Mouse (Mus musculus) Patski (cell line): ENCODE measurements around the gene Zfp874b. TPM values are rescaled to one million over a fixed set of nuclear protein-coding genes. Genes with fewer than 3 reads are reported as not detected.
"Not testable (repeated sequence)": the region's sequence is repeated elsewhere in the genome, so short reads cannot be mapped to it uniquely, and the experiment has no call there.

ENCODE experiments used
- ATAC-seq: fragments of 100-300 bp; one replicate; pipeline ENCODE4 v1.8.0; 2021
- CTCF ChIA-PET: fragments of 350-600 bp; sonication (Branson Sonifier 250); formaldehyde crosslinking; loops from one replicate; lab custom pipeline; 2022; ENCODE audit warnings: inconsistent platforms; lab: Charles Lee
- POLR2A ChIA-PET: fragments of 350-600 bp; sonication (Branson Sonifier 250); formaldehyde crosslinking; loops from one replicate; lab custom pipeline; 2022; ENCODE audit warnings: antibody characterized with exemption, inconsistent platforms; lab: Charles Lee
- DNase-seq: peaks from one replicate; pipeline ENCODE4 v3.0.0-alpha.2; 2011; ENCODE audit warnings: low read depth, low spot score
- H3K27me3 ChIP-seq: fragments of 371-371 bp; one replicate; pipeline ENCODE4 v1.5.1; 2021
- CTCF ChIP-seq: fragments of 100-300 bp; IDR thresholded peaks from one replicate; pipeline ENCODE4 v1.5.1; 2021
- in situ Hi-C: fragments of 300-500 bp; cut with MboI; formaldehyde crosslinking; loops from 3 replicates; pipeline ENCODE4 v1.11.1; 2018; ENCODE audit warnings: low pct_unique_long_range_greater_than_20kb, mixed read lengths
- polyA plus RNA-seq: library from polyadenylated mRNA; unstranded; gene quantifications from one replicate; pipeline ENCODE4 v1.2.3, GENCODE M21; 2021

The Zfp874b gene
- polyA plus RNA-seq, 1 experiment from 2014 or later = 11.3 TPM

- peak; percentile 40 for ATAC-seq
- no peaks in the 10 kb centered on the region for H3K27me3 ChIP-seq
- in situ Hi-C loops = no loop called here
- ChIA-PET POLR2A (interaction anchor here (1.8 kb wide), 1 partner anchor 31 kb away, joined by 11 read pairs; the partner anchor contains the start of gene Zfp874b), CTCF (interaction anchor here (2.3 kb wide), 1 partner anchor 31 kb away, joined by 10 read pairs; no protein-coding TSS in a partner anchor)
- DNase-seq = no peak
- TF ChIP-seq CTCF = no peak
Observed at GRCm38 (mm10) chr13:67452021-67452309, 32.1 kb downstream of the Zfp874b start.

GRCm38 (mm10) chr13:67451172-67452020 is 32.7 kb downstream of the Zfp874b start, which contains the start of gene Zfp874a:
TSS of gene Zfp874a (minus strand) at chr13:67451624.
- POLR2A ChIA-PET = interaction anchor here (1.8 kb wide), 1 partner anchor 32 kb away, joined by 11 read pairs; the partner anchor contains the start of gene Zfp874b
- TF ChIP-seq CTCF = no peak
- ATAC-seq = peak; percentile 97
- CTCF ChIA-PET = interaction anchor here (2.3 kb wide), 1 partner anchor 32 kb away, joined by 10 read pairs; no protein-coding TSS in a partner anchor
- no peaks in the 10 kb centered on the region for H3K27me3 ChIP-seq
- peak; percentile 49 for DNase-seq
- in situ Hi-C loops = no loop called here

GRCm38 (mm10) chr13:67437095-67437494 is 47.0 kb downstream of the Zfp874b start:
- DNase-seq, in situ Hi-C loops, ATAC-seq, POLR2A ChIA-PET, CTCF ChIA-PET, H3K27me3 ChIP-seq: not testable (repeated sequence)

- TF ChIP-seq CTCF = no peak
- ChIA-PET POLR2A (no interaction called here), CTCF (no interaction called here)
Observed at GRCm38 (mm10) chr13:67428116-67428515, 55.9 kb downstream of the Zfp874b start.

GRCm38 (mm10) chr13:67425699-67426098 is 58.4 kb downstream of the Zfp874b start:
- CTCF ChIA-PET, DNase-seq, POLR2A ChIA-PET, in situ Hi-C loops, ATAC-seq: not testable (repeated sequence)
- peaks cover 20% of the 10 kb centered on the region for H3K27me3 ChIP-seq

More at GRCm38 (mm10) chr13:67428116-67428515, 55.9 kb downstream of the Zfp874b start:
- ATAC-seq = no peak
- in situ Hi-C loops = no loop called here
- DNase-seq = no peak
- peaks cover 10% of the 10 kb centered on the region for H3K27me3 ChIP-seq

GRCm38 (mm10) chr13:67422532-67422931 is 61.5 kb downstream of the Zfp874b start:
- in situ Hi-C loops, DNase-seq, POLR2A ChIA-PET, CTCF ChIA-PET, ATAC-seq: not testable (repeated sequence)
- peaks cover 19% of the 10 kb centered on the region for H3K27me3 ChIP-seq

Other genes with a start within 250 kb of the Zfp874b start
- gene Zfp458, start 205.8 kb downstream of the Zfp874b start, polyA plus RNA-seq = 4.1 TPM
- 3.1 TPM for gene Zfp457, start 177.8 kb downstream of the Zfp874b start, polyA plus RNA-seq
- 3.2 TPM for gene Zfp595, start 151.7 kb downstream of the Zfp874b start, polyA plus RNA-seq
- 1.4 TPM for gene Gm28044, start 123.7 kb downstream of the Zfp874b start, polyA plus RNA-seq
- 2.4 TPM for gene Zfp953, start 123.7 kb downstream of the Zfp874b start, polyA plus RNA-seq
- gene Gm28041, start 108.5 kb downstream of the Zfp874b start, polyA plus RNA-seq = 0.90 TPM
- 4.8 TPM for gene Zfp456, start 108.4 kb downstream of the Zfp874b start, polyA plus RNA-seq
- gene Zfp429, start 84.4 kb downstream of the Zfp874b start, polyA plus RNA-seq = 6.5 TPM
- gene Zfp459, start 62.8 kb downstream of the Zfp874b start, polyA plus RNA-seq = not detected
- 11.3 TPM for gene Zfp874a, start 32.6 kb downstream of the Zfp874b start, polyA plus RNA-seq
- gene Zfp58, start 16.3 kb upstream of the Zfp874b start, polyA plus RNA-seq = 9.2 TPM
- gene Gm26965, start 41.9 kb upstream of the Zfp874b start, polyA plus RNA-seq = not detected
- gene Zfp87, start 41.9 kb upstream of the Zfp874b start, polyA plus RNA-seq = 14.2 TPM
- gene Zfp748, start 69.6 kb upstream of the Zfp874b start, polyA plus RNA-seq = 6.3 TPM
- 7.5 TPM for gene Zfp729b, start 125.4 kb upstream of the Zfp874b start, polyA plus RNA-seq
- gene Gm49345, start 153.5 kb upstream of the Zfp874b start, polyA plus RNA-seq = 1.2 TPM
- gene Zfp729a, start 153.5 kb upstream of the Zfp874b start, polyA plus RNA-seq = 4.4 TPM
- 6.8 TPM for gene Zfp738, start 202.8 kb upstream of the Zfp874b start, polyA plus RNA-seq
- gene Zfp65, start 244.9 kb upstream of the Zfp874b start, polyA plus RNA-seq = 11.8 TPM